Mouse (Mus musculus): ENCODE results near the gene Olfr435. TPM values are rescaled to one million over a fixed set of nuclear protein-coding genes. Genes with fewer than 3 reads are reported as not detected.

Olfr435 gene
- not detected in 2 replicates for polyA plus RNA-seq (2015; fragmentation: Nextera tagmentation; extraction: Ambion mirVana)

DNA sequence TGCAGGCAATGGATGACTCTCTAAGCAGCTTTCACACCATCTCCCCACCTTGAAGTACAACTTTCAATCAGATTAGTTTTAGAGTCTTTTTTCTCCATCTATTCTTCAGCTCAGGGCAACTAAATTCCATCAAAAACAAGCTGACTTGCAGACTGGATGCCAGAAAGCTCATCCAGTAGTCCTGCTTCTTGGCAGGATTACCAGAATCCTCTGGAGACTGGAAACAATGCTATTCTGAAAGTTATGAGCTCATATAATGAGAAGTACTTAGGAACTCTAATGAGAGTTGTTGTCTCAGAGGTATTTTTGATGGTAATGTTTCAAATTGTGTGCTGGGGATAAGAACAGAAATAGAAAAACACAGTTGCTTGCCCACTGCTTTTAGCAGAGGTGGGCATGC is at the start of gene Olfr435:
TSS of gene Olfr435 (plus strand) at position 366 of the 400 bp plus-strand sequence.
- Histone ChIP-seq H3K27me3 (ENCODE audit: control insufficient read depth, insufficient read depth, low read length) (no peaks in the 10 kb centered on the region), H3K4me3 (ENCODE audit: low read length) (no peak within 1 kb of the TSS), H3K4me2 (ENCODE audit: low read depth, low read length) (no peak within 1 kb of the TSS), H3K36me3 (ENCODE audit: control insufficient read depth, insufficient read depth) (no peaks in the 10 kb centered on the region), H3K4me1 (ENCODE audit: control insufficient read depth, insufficient read depth, low read length) (no peaks in the 10 kb centered on the region), H3K27ac (ENCODE audit: low read length) (no peak within 1 kb of the TSS), H3K9me3 (replicated peaks; ENCODE audit: control insufficient read depth, low read length) (no peaks in the 10 kb centered on the region), H3K9ac (ENCODE audit: low read length) (no peak within 1 kb of the TSS)
- ATAC-seq (replicated peaks; ENCODE audit: extremely low read depth, insufficient read depth, low FRiP score): no peak

DNA sequence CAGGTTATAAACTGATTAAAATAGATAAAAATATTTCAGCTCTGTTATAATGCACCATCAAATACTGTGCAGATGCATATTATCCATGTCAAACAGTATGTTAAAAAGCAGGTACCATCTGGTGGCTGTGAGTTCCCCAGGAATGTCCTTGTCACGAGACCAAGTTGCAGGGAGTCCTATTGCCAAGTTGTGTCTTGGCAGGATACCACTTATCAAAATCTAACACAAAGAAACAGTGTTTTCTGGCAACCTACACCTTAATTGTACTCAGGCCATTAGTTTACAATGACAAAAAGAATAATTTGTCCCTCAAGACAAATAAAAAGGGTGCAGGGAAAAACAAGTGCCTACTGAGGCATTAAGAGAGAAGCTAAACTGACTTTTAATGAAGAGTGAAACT is 37.4 kb upstream of the Olfr435 start:
- Histone ChIP-seq H3K4me2 (ENCODE audit: low read depth, low read length) (no peak overlapping the region), H3K9ac (ENCODE audit: low read length) (no peak overlapping the region), H3K27me3 (ENCODE audit: control insufficient read depth, insufficient read depth, low read length) (no peaks in the 10 kb centered on the region), H3K4me3 (ENCODE audit: low read length) (no peak overlapping the region), H3K27ac (ENCODE audit: low read length) (no peak overlapping the region), H3K4me1 (ENCODE audit: control insufficient read depth, insufficient read depth, low read length) (no peaks in the 10 kb centered on the region), H3K9me3 (replicated peaks; ENCODE audit: control insufficient read depth, low read length) (no peaks in the 10 kb centered on the region), H3K36me3 (ENCODE audit: control insufficient read depth, insufficient read depth) (no peaks in the 10 kb centered on the region)
- WGBS: 40% methylated on average over 1 of the region's 1 CpGs
- ATAC-seq (replicated peaks; ENCODE audit: extremely low read depth, insufficient read depth, low FRiP score): no peak

GRCm38 (mm10) chr6:43162982-43163381 is 34.0 kb upstream of the Olfr435 start, which contains the start of gene Olfr437:
TSS of gene Olfr437 (plus strand) at chr6:43163282.
- 63% methylated on average over 3 of the region's 3 CpGs for WGBS
- H3K4me2 ChIP-seq (ENCODE audit: low read depth, low read length): no peak within 1 kb of the TSS
- no peaks in the 10 kb centered on the region for H3K36me3 ChIP-seq (ENCODE audit: control insufficient read depth, insufficient read depth)
- ATAC-seq (replicated peaks; ENCODE audit: extremely low read depth, insufficient read depth, low FRiP score): no peak
- no peaks in the 10 kb centered on the region for H3K4me1 ChIP-seq (ENCODE audit: control insufficient read depth, insufficient read depth, low read length)
- H3K27ac ChIP-seq (ENCODE audit: low read length): no peak within 1 kb of the TSS
- H3K9ac ChIP-seq (ENCODE audit: low read length): no peak within 1 kb of the TSS
- no peak within 1 kb of the TSS for H3K4me3 ChIP-seq (ENCODE audit: low read length)
- H3K27me3 ChIP-seq (ENCODE audit: control insufficient read depth, insufficient read depth, low read length): no peaks in the 10 kb centered on the region
- no peaks in the 10 kb centered on the region for H3K9me3 ChIP-seq (replicated peaks; ENCODE audit: control insufficient read depth, low read length)

DNA sequence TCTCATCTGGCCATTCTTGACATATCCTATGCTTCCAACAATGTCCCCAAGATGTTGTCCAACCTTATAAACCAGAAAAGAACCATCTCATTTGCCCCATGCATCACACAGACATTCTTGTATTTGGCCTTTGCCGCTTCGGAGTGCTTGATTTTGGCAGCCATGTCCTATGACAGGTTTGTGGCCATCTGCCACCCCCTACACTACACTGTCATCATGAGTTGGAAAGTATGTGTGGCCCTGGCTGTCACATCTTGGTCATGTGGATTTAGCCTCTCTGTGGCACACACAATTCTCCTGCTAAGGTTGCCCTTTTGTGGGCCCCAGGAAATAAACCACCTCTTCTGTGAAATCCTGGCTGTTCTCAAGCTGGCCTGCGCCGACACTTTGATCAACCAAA is 29.7 kb upstream of the Olfr435 start:
- H3K4me1 ChIP-seq (ENCODE audit: control insufficient read depth, insufficient read depth, low read length): no peaks in the 10 kb centered on the region
- no peak overlapping the region for H3K4me3 ChIP-seq (ENCODE audit: low read length)
- no peak overlapping the region for H3K4me2 ChIP-seq (ENCODE audit: low read depth, low read length)
- no peaks in the 10 kb centered on the region for H3K9me3 ChIP-seq (replicated peaks; ENCODE audit: control insufficient read depth, low read length)
- ATAC-seq (replicated peaks; ENCODE audit: extremely low read depth, insufficient read depth, low FRiP score): no peak
- H3K27ac ChIP-seq (ENCODE audit: low read length): no peak overlapping the region
- WGBS: 88% methylated on average over 4 of the region's 4 CpGs
- no peak overlapping the region for H3K9ac ChIP-seq (ENCODE audit: low read length)
- no peaks in the 10 kb centered on the region for H3K36me3 ChIP-seq (ENCODE audit: control insufficient read depth, insufficient read depth)
- no peaks in the 10 kb centered on the region for H3K27me3 ChIP-seq (ENCODE audit: control insufficient read depth, insufficient read depth, low read length)

GRCm38 (mm10) chr6:43171840-43172239 is 25.1 kb upstream of the Olfr435 start, which contains the start of gene Olfr13:
TSS of gene Olfr13 (plus strand) at chr6:43172140.
- no peak within 1 kb of the TSS for H3K4me2 ChIP-seq (ENCODE audit: low read depth, low read length)
- no peak for ATAC-seq (replicated peaks; ENCODE audit: extremely low read depth, insufficient read depth, low FRiP score)
- no peaks in the 10 kb centered on the region for H3K27me3 ChIP-seq (ENCODE audit: control insufficient read depth, insufficient read depth, low read length)
- no peak within 1 kb of the TSS for H3K4me3 ChIP-seq (ENCODE audit: low read length)
- no peaks in the 10 kb centered on the region for H3K36me3 ChIP-seq (ENCODE audit: control insufficient read depth, insufficient read depth)
- WGBS: 58% methylated on average over 4 of the region's 4 CpGs
- H3K27ac ChIP-seq (ENCODE audit: low read length): no peak within 1 kb of the TSS
- no peaks in the 10 kb centered on the region for H3K9me3 ChIP-seq (replicated peaks; ENCODE audit: control insufficient read depth, low read length)
- H3K9ac ChIP-seq (ENCODE audit: low read length): no peak within 1 kb of the TSS
- no peaks in the 10 kb centered on the region for H3K4me1 ChIP-seq (ENCODE audit: control insufficient read depth, insufficient read depth, low read length)

DNA sequence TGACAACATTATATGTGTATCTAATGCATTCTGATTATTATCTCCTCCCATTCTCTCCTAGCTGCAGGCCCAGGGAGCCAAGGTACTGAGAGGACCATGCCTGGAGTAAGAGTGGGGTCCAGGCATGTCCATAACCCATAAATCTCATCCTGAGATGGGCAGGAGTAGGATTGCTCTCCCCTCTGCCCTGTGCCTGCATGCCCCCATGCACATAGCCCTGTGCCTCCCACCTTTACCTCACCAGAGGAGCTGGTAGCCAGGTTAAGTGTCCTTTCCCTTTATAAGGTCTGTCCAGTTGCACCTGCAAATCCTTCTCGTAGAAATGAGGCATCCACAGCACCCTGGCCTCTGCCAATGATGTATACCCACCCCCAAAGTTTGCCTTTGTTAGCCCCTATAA is 18.8 kb upstream of the Olfr435 start:
- Histone ChIP-seq H3K9me3 (replicated peaks; ENCODE audit: control insufficient read depth, low read length) (no peaks in the 10 kb centered on the region), H3K4me2 (ENCODE audit: low read depth, low read length) (no peak overlapping the region), H3K4me1 (ENCODE audit: control insufficient read depth, insufficient read depth, low read length) (no peaks in the 10 kb centered on the region), H3K36me3 (ENCODE audit: control insufficient read depth, insufficient read depth) (no peaks in the 10 kb centered on the region), H3K9ac (ENCODE audit: low read length) (no peak overlapping the region), H3K27me3 (ENCODE audit: control insufficient read depth, insufficient read depth, low read length) (no peaks in the 10 kb centered on the region), H3K4me3 (ENCODE audit: low read length) (no peak overlapping the region), H3K27ac (ENCODE audit: low read length) (no peak overlapping the region)
- ATAC-seq (replicated peaks; ENCODE audit: extremely low read depth, insufficient read depth, low FRiP score): no peak
- WGBS: 66% methylated on average over 1 of the region's 1 CpGs

DNA sequence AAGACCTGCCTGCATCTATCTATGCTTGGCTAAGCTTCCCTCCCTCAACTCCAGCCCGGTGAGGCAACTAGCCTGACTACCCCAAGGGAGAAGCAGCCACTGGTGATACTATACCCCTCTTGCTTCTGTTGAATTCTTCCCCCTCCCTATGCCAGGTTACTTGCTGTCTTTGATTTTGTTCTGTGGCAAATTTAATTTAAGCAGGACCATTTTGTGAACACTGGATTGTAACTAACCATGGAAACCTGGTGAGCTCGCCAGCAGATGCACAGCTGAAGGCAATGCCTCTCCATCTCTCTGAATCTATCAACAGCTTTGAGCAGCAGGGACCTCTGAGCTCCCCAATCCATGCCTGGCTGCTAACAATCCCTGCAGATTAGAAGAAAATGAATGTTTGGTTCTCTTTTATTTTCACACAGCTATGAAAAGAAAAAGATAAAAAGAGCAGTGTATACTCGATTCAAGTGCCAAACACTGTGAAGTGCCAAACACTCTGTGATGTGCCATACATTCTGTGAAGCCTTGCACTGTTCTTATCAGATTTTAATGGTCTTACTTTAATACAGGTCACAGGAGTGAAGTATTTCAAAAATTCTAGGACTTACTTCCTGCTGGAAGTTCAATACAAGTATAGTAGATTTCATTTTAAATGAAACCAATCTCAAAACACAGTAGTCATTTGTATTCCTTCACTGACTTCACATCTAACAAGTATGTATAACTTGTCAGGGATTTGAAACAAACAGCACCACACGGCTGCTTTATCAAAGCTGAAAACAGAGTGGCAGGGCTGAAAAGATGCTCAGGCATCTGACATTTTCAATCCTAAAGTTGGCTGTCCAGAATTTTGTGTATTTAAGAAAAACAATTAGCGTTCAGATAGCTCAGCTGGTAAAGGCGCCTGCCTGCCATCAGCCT is 18.1 kb upstream of the Olfr435 start:
- ATAC-seq (replicated peaks; ENCODE audit: extremely low read depth, insufficient read depth, low FRiP score): no peak
- no peak overlapping the region for H3K4me3 ChIP-seq (ENCODE audit: low read length)
- no peaks in the 10 kb centered on the region for H3K36me3 ChIP-seq (ENCODE audit: control insufficient read depth, insufficient read depth)
- no peak overlapping the region for H3K4me2 ChIP-seq (ENCODE audit: low read depth, low read length)
- WGBS: 57% methylated on average over 6 of the region's 6 CpGs
- no peak overlapping the region for H3K27ac ChIP-seq (ENCODE audit: low read length)
- H3K9ac ChIP-seq (ENCODE audit: low read length): no peak overlapping the region
- H3K4me1 ChIP-seq (ENCODE audit: control insufficient read depth, insufficient read depth, low read length): no peaks in the 10 kb centered on the region
- no peaks in the 10 kb centered on the region for H3K27me3 ChIP-seq (ENCODE audit: control insufficient read depth, insufficient read depth, low read length)
- no peaks in the 10 kb centered on the region for H3K9me3 ChIP-seq (replicated peaks; ENCODE audit: control insufficient read depth, low read length)

DNA sequence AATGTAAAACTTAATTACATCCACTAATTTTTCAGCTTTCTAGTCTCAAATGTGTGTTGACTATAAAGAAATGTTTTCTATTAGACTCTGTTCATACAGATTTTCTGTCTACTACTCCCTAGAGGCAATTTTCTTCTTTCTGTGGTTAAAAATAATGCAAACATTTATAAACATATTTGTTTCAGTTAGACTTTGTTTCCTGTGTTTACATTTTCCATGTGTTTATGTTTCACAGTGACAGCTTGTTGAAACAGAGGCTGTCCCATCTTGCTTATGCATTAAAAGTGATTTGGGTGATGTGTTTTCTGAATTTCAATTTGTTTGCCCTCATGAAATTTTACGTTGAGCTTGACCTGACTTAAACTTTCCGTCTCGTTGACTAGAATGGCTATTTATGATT is 6.0 kb upstream of the Olfr435 start:
- ATAC-seq (replicated peaks; ENCODE audit: extremely low read depth, insufficient read depth, low FRiP score): no peak
- H3K4me2 ChIP-seq (ENCODE audit: low read depth, low read length): no peak overlapping the region
- no peak overlapping the region for H3K4me3 ChIP-seq (ENCODE audit: low read length)
- H3K36me3 ChIP-seq (ENCODE audit: control insufficient read depth, insufficient read depth): no peaks in the 10 kb centered on the region
- H3K9me3 ChIP-seq (replicated peaks; ENCODE audit: control insufficient read depth, low read length): no peaks in the 10 kb centered on the region
- H3K27me3 ChIP-seq (ENCODE audit: control insufficient read depth, insufficient read depth, low read length): no peaks in the 10 kb centered on the region
- no peak overlapping the region for H3K27ac ChIP-seq (ENCODE audit: low read length)
- no peak overlapping the region for H3K9ac ChIP-seq (ENCODE audit: low read length)
- H3K4me1 ChIP-seq (ENCODE audit: control insufficient read depth, insufficient read depth, low read length): no peaks in the 10 kb centered on the region
- 76% methylated on average over 3 of the region's 3 CpGs for WGBS

- Histone ChIP-seq H3K4me1 (ENCODE audit: control insufficient read depth, insufficient read depth, low read length) (no peaks in the 10 kb centered on the region), H3K36me3 (ENCODE audit: control insufficient read depth, insufficient read depth) (no peaks in the 10 kb centered on the region), H3K9me3 (replicated peaks; ENCODE audit: control insufficient read depth, low read length) (no peaks in the 10 kb centered on the region), H3K27me3 (ENCODE audit: control insufficient read depth, insufficient read depth, low read length) (no peaks in the 10 kb centered on the region), H3K27ac (ENCODE audit: low read length) (no peak overlapping the region), H3K4me3 (ENCODE audit: low read length) (no peak overlapping the region), H3K4me2 (ENCODE audit: low read depth, low read length) (no peak overlapping the region), H3K9ac (ENCODE audit: low read length) (no peak overlapping the region)
- ATAC-seq (replicated peaks; ENCODE audit: extremely low read depth, insufficient read depth, low FRiP score): no peak
- WGBS: 49% methylated on average over 3 of the region's 3 CpGs
Observed at GRCm38 (mm10) chr6:43198094-43198493, 1.1 kb downstream of the Olfr435 start.
